Mouse (Mus musculus): ENCODE data around the gene Igfals. TPM values are rescaled to one million over a fixed set of nuclear protein-coding genes. Genes with fewer than 3 reads are reported as not detected.

Igfals gene
- polyA plus RNA-seq, 1 experiment from 2014 or later: 0.19 TPM

- Histone ChIP-seq H3K4me3 (replicated peaks; ENCODE audit: low read length) (no peak overlapping the region), H3K9me3 (ENCODE audit: control insufficient read depth, low read length) (no peaks in the 10 kb centered on the region), H3K4me1 (replicated peaks; ENCODE audit: control insufficient read depth, insufficient read depth, low read length) (no peaks in the 10 kb centered on the region), H3K36me3 (ENCODE audit: control insufficient read depth, insufficient read depth) (no peaks in the 10 kb centered on the region), H3K4me2 (ENCODE audit: low read length) (no peak overlapping the region), H3K27ac (ENCODE audit: low read length) (no peak overlapping the region), H3K9ac (replicated peaks; ENCODE audit: low read depth, low read length) (no peak overlapping the region), H3K27me3 (replicated peaks; ENCODE audit: control insufficient read depth, insufficient read depth, low read length) (no peaks in the 10 kb centered on the region)
- WGBS: 35% methylated on average over 5 of the region's 5 CpGs
- no peak for ATAC-seq
Observed at GRCm38 (mm10) chr17:24878117-24878397, 12.3 kb downstream of the Igfals start.

GRCm38 (mm10) chr17:24878531-24878930, 12.7 kb downstream of the Igfals start:
- Histone ChIP-seq H3K27me3 (replicated peaks; ENCODE audit: control insufficient read depth, insufficient read depth, low read length) (no peaks in the 10 kb centered on the region), H3K27ac (ENCODE audit: low read length) (no peak overlapping the region), H3K4me2 (ENCODE audit: low read length) (no peak overlapping the region), H3K4me3 (replicated peaks; ENCODE audit: low read length) (no peak overlapping the region), H3K4me1 (replicated peaks; ENCODE audit: control insufficient read depth, insufficient read depth, low read length) (no peaks in the 10 kb centered on the region), H3K9me3 (ENCODE audit: control insufficient read depth, low read length) (no peaks in the 10 kb centered on the region), H3K9ac (replicated peaks; ENCODE audit: low read depth, low read length) (no peak overlapping the region), H3K36me3 (ENCODE audit: control insufficient read depth, insufficient read depth) (0 out of 2 replicates have a peak, but pooled peaks cover under 1% of the 10 kb centered on the region)
- ATAC-seq: no peak
- 71% methylated on average over 8 of the region's 8 CpGs for WGBS

- Histone ChIP-seq H3K27me3 (replicated peaks; ENCODE audit: control insufficient read depth, insufficient read depth, low read length) (no peaks in the 10 kb centered on the region), H3K4me2 (ENCODE audit: low read length) (no peak overlapping the region), H3K27ac (ENCODE audit: low read length) (no peak overlapping the region), H3K4me3 (replicated peaks; ENCODE audit: low read length) (no peak overlapping the region), H3K4me1 (replicated peaks; ENCODE audit: control insufficient read depth, insufficient read depth, low read length) (peaks cover 10% of the 10 kb centered on the region), H3K9me3 (ENCODE audit: control insufficient read depth, low read length) (no peaks in the 10 kb centered on the region), H3K9ac (replicated peaks; ENCODE audit: low read depth, low read length) (no peak overlapping the region), H3K36me3 (ENCODE audit: control insufficient read depth, insufficient read depth) (0 out of 2 replicates have a peak, but pooled peaks cover 3% of the 10 kb centered on the region)
- no peak for ATAC-seq
- WGBS: 54% methylated on average over 7 of the region's 7 CpGs
Observed at GRCm38 (mm10) chr17:24881738-24882440, 16.1 kb downstream of the Igfals start.

- H3K9ac ChIP-seq (replicated peaks; ENCODE audit: low read depth, low read length): no peak overlapping the region
- WGBS: 89% methylated on average over 6 of the region's 6 CpGs
- H3K9me3 ChIP-seq (ENCODE audit: control insufficient read depth, low read length): no peaks in the 10 kb centered on the region
- peaks cover 24% of the 10 kb centered on the region for H3K4me1 ChIP-seq (replicated peaks; ENCODE audit: control insufficient read depth, insufficient read depth, low read length)
- ATAC-seq: no peak
- no peaks in the 10 kb centered on the region for H3K27me3 ChIP-seq (replicated peaks; ENCODE audit: control insufficient read depth, insufficient read depth, low read length)
- H3K27ac ChIP-seq (ENCODE audit: low read length): no peak overlapping the region
- H3K36me3 ChIP-seq (ENCODE audit: control insufficient read depth, insufficient read depth): 0 out of 2 replicates have a peak, but pooled peaks cover 3% of the 10 kb centered on the region
- no peak overlapping the region for H3K4me2 ChIP-seq (ENCODE audit: low read length)
- no peak overlapping the region for H3K4me3 ChIP-seq (replicated peaks; ENCODE audit: low read length)
Observed at GRCm38 (mm10) chr17:24884391-24884790, 18.6 kb downstream of the Igfals start.

- peak overlapping the region; percentile 32 for H3K9ac ChIP-seq (replicated peaks; ENCODE audit: low read depth, low read length)
- H3K4me3 ChIP-seq (replicated peaks; ENCODE audit: low read length): peak overlapping the region; percentile 86
- H3K9me3 ChIP-seq (ENCODE audit: control insufficient read depth, low read length): no peaks in the 10 kb centered on the region
- no peaks in the 10 kb centered on the region for H3K27me3 ChIP-seq (replicated peaks; ENCODE audit: control insufficient read depth, insufficient read depth, low read length)
- WGBS: 24% methylated on average over 22 of the region's 22 CpGs
- ATAC-seq: no peak
- peaks cover 8% of the 10 kb centered on the region for H3K36me3 ChIP-seq (ENCODE audit: control insufficient read depth, insufficient read depth)
- H3K4me1 ChIP-seq (replicated peaks; ENCODE audit: control insufficient read depth, insufficient read depth, low read length): peaks cover 24% of the 10 kb centered on the region
- peak overlapping the region; percentile 85 for H3K4me2 ChIP-seq (ENCODE audit: low read length)
- H3K27ac ChIP-seq (ENCODE audit: low read length): no peak overlapping the region
Observed at GRCm38 (mm10) chr17:24885356-24886133, 19.7 kb downstream of the Igfals start.

- H3K4me3 ChIP-seq (replicated peaks; ENCODE audit: low read length): peak within 1 kb of the TSS; percentile 86
- H3K4me2 ChIP-seq (ENCODE audit: low read length): peak within 1 kb of the TSS; percentile 94
- peak within 1 kb of the TSS; percentile 89 for H3K9ac ChIP-seq (replicated peaks; ENCODE audit: low read depth, low read length)
- H3K4me1 ChIP-seq (replicated peaks; ENCODE audit: control insufficient read depth, insufficient read depth, low read length): peaks cover 24% of the 10 kb centered on the region
- no peaks in the 10 kb centered on the region for H3K9me3 ChIP-seq (ENCODE audit: control insufficient read depth, low read length)
- H3K36me3 ChIP-seq (ENCODE audit: control insufficient read depth, insufficient read depth): peaks cover 16% of the 10 kb centered on the region
- ATAC-seq: peak; percentile 98
- under 1% methylated on average over 69 of the region's 69 CpGs for WGBS
- H3K27me3 ChIP-seq (replicated peaks; ENCODE audit: control insufficient read depth, insufficient read depth, low read length): no peaks in the 10 kb centered on the region
- H3K27ac ChIP-seq (ENCODE audit: low read length): peak within 1 kb of the TSS; percentile 57
Observed at GRCm38 (mm10) chr17:24886134-24886931, 20.5 kb downstream of the Igfals start, which contains the start of the genes Nubp2 and Spsb3. Gene Nubp2 (minus strand): TSS chr17:24886349. Gene Spsb3 (plus strand): TSS chr17:24886643.

- Histone ChIP-seq H3K27ac (ENCODE audit: low read length) (peak overlapping the region; percentile 57), H3K4me3 (replicated peaks; ENCODE audit: low read length) (peak overlapping the region; percentile 86), H3K36me3 (ENCODE audit: control insufficient read depth, insufficient read depth) (peaks cover 16% of the 10 kb centered on the region), H3K4me2 (ENCODE audit: low read length) (peak overlapping the region; percentile 94), H3K9ac (replicated peaks; ENCODE audit: low read depth, low read length) (peak overlapping the region; percentile 89), H3K4me1 (replicated peaks; ENCODE audit: control insufficient read depth, insufficient read depth, low read length) (peaks cover 24% of the 10 kb centered on the region), H3K27me3 (replicated peaks; ENCODE audit: control insufficient read depth, insufficient read depth, low read length) (no peaks in the 10 kb centered on the region), H3K9me3 (ENCODE audit: control insufficient read depth, low read length) (no peaks in the 10 kb centered on the region)
- under 1% methylated on average over 18 of the region's 18 CpGs for WGBS
- ATAC-seq: peak; percentile 29
Observed at GRCm38 (mm10) chr17:24886932-24887271, 21.1 kb downstream of the Igfals start.

- Histone ChIP-seq H3K36me3 (ENCODE audit: control insufficient read depth, insufficient read depth) (peaks cover 18% of the 10 kb centered on the region), H3K4me3 (replicated peaks; ENCODE audit: low read length) (peak overlapping the region; percentile 86), H3K27ac (ENCODE audit: low read length) (no peak overlapping the region), H3K9ac (replicated peaks; ENCODE audit: low read depth, low read length) (peak overlapping the region; percentile 89), H3K9me3 (ENCODE audit: control insufficient read depth, low read length) (no peaks in the 10 kb centered on the region), H3K4me1 (replicated peaks; ENCODE audit: control insufficient read depth, insufficient read depth, low read length) (peaks cover 24% of the 10 kb centered on the region), H3K27me3 (replicated peaks; ENCODE audit: control insufficient read depth, insufficient read depth, low read length) (no peaks in the 10 kb centered on the region), H3K4me2 (ENCODE audit: low read length) (peak overlapping the region; percentile 94)
- ATAC-seq: no peak
- 65% methylated on average over 18 of the region's 18 CpGs for WGBS
Observed at GRCm38 (mm10) chr17:24887291-24888080, 21.7 kb downstream of the Igfals start.
